Mouse (Mus musculus) limb, embryonic 14.5 days (tissue): ENCODE measurements around the gene Strn. TPM values are rescaled to one million over a fixed set of nuclear protein-coding genes. Genes with fewer than 3 reads are reported as not detected.

Experiments
- ATAC-seq: fragments of 200-750 bp; cut with Nextera tagmentation; 2 replicates; pipeline ENCODE4 v1.8.0; 2017; ENCODE audit warnings: low read depth, moderate number of reproducible peaks, moderate TSS enrichment; ENCODE audit not compliant: low FRiP score
- DNase-seq: peaks from one replicate; pipeline ENCODE4 v3.0.0-alpha.2; 2015; ENCODE audit warnings: low spot score
- H3K27ac ChIP-seq: fragments of 300-500 bp; sonication (generic); replicated peaks from 2 replicates; pipeline ENCODE4 v1.5.1; 2014; ENCODE audit warnings: low read depth, mild to moderate bottlenecking, low read length, moderate library complexity, mixed read lengths
- H3K27me3 ChIP-seq: fragments of 300-500 bp; sonication (generic); 2 replicates; pipeline ENCODE4 v1.6.1; 2014; ENCODE audit warnings: low read length, mixed read lengths; ENCODE audit not compliant: control insufficient read depth, insufficient read depth
- H3K36me3 ChIP-seq: fragments of 300-500 bp; sonication (generic); 2 replicates; pipeline ENCODE4 v1.6.1; 2014; ENCODE audit warnings: mild to moderate bottlenecking, low read length, moderate library complexity, mixed read lengths; ENCODE audit not compliant: control insufficient read depth, insufficient read depth
- H3K4me1 ChIP-seq: fragments of 300-500 bp; sonication (generic); 2 replicates; pipeline ENCODE4 v1.6.1; 2014; ENCODE audit warnings: antibody characterized with exemption, low read length, mixed read lengths; ENCODE audit not compliant: control insufficient read depth, insufficient read depth
- H3K4me2 ChIP-seq: fragments of 300-500 bp; sonication (generic); replicated peaks from 2 replicates; pipeline ENCODE4 v1.6.1; 2014; ENCODE audit warnings: low read depth, mild to moderate bottlenecking, low read length, moderate library complexity; ENCODE audit not compliant: severe bottlenecking
- H3K4me3 ChIP-seq: fragments of 300-500 bp; sonication (generic); replicated peaks from 2 replicates; pipeline ENCODE4 v1.5.1; 2014; ENCODE audit warnings: low read length
- H3K9ac ChIP-seq: fragments of 300-500 bp; sonication (generic); 2 replicates; pipeline ENCODE4 v1.6.1; 2014; ENCODE audit warnings: mild to moderate bottlenecking, low read depth, low read length, moderate library complexity; ENCODE audit not compliant: severe bottlenecking
- H3K9me3 ChIP-seq: fragments of 300-500 bp; sonication (generic); 2 replicates; pipeline ENCODE4 v1.6.1; 2016; ENCODE audit warnings: low read length; ENCODE audit not compliant: control insufficient read depth
- POLR2A ChIP-seq: fragments of 200-500 bp; IDR thresholded peaks from 2 replicates; pipeline ENCODE4 v1.8.0; 2012; ENCODE audit warnings: inconsistent platforms, mild to moderate bottlenecking, moderate library complexity, borderline replicate concordance; ENCODE audit not compliant: insufficient read depth, insufficient read length; ENCODE audit errors: extremely low read depth
- WGBS: fragments of 180-500 bp; shearing (Covaris S2); extraction: QIAGEN DNeasy Blood & Tissue Kit; methylation state at CpG from one replicate; pipeline ENCODE4 v1.1.7; 2014; 5-methylcytosine and 5-hydroxymethylcytosine counted together
- polyA plus RNA-seq, 2 experiments: library from polyadenylated mRNA; depleted of rRNA in 1 of 2; stranded (reverse) in 1 of 2; unstranded in 1 of 2; fragments of >200 nt; fragmentation: Nextera tagmentation in 1 of 2; extraction: Ambion mirVana in 1 of 2; gene quantifications; 2 replicates each; pipeline versions ENCODE4 v1.2.1 to v1.2.3; 2012 to 2014

Gene Strn
- polyA plus RNA-seq (2012; rRNA removed) = 8.5 TPM in 2 replicates
- polyA plus RNA-seq (2014; fragmentation: Nextera tagmentation; extraction: Ambion mirVana) = 7.1 and 7.2 TPM in 2 replicates

DNA sequence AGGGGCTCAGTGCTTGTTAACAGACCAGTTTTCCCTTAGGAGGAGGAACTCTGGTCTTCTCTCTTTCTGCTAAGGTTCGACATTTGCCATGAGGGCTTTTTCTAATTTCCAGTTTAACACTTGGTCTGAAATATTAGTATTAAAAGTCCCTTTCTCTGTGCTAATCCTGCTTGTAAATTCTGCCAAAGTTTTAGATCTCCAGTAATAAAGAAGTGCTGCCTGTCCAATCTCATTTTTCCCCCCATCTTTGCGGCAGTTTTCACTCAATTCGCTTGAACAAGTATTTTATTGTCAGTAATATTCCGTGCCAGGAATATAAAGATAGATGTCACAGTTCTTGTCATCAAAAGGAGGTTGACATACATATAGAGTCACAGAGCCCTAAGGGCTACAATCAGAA, at the start of gene Strn:
Gene Strn, minus strand, starts transcription at position 101 of the 400 bp plus-strand sequence.
- Histone ChIP-seq H3K9me3 (no peaks in the 10 kb centered on the region), H3K4me2 (peak within 1 kb of the TSS; percentile 80), H3K27ac (peak within 1 kb of the TSS; percentile 85), H3K36me3 (no peaks in the 10 kb centered on the region), H3K4me3 (peak within 1 kb of the TSS; percentile 99), H3K9ac (peak within 1 kb of the TSS; percentile 92), H3K4me1 (peaks cover 11% of the 10 kb centered on the region), H3K27me3 (no peaks in the 10 kb centered on the region)
- no peak for TF ChIP-seq POLR2A
- ATAC-seq (no peak), DNase-seq (no peak)
- WGBS = 32% methylated on average over 4 of the region's 4 CpGs

DNA sequence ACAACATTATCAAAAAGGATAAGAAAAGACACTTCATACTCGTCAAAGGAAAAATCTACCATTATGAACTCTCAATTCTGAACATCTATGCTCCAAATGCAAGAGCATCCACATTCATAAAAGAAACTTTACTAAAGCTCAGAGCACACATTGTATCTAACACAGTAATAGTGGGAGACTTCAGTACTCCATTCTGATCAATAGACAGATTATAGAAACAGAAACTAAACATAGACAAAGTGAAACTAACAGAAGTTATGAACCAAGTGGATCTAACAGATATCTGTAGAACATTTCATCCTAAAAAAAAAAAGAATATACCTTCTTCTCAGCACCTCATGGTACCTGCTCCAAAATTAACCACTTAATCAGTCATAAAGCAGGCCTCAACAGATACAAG, 41.8 kb upstream of the Strn start:
- H3K27ac ChIP-seq = no peak overlapping the region
- no peak overlapping the region for H3K9ac ChIP-seq
- DNase-seq (no peak), ATAC-seq (no peak)
- H3K4me3 ChIP-seq = no peak overlapping the region
- H3K36me3 ChIP-seq = peaks cover 20% of the 10 kb centered on the region
- H3K4me2 ChIP-seq = no peak overlapping the region
- H3K4me1 ChIP-seq = no peaks in the 10 kb centered on the region
- no peaks in the 10 kb centered on the region for H3K27me3 ChIP-seq
- no peaks in the 10 kb centered on the region for H3K9me3 ChIP-seq
- TF ChIP-seq POLR2A = no peak
- 95% methylated on average over 1 of the region's 1 CpGs for WGBS

DNA sequence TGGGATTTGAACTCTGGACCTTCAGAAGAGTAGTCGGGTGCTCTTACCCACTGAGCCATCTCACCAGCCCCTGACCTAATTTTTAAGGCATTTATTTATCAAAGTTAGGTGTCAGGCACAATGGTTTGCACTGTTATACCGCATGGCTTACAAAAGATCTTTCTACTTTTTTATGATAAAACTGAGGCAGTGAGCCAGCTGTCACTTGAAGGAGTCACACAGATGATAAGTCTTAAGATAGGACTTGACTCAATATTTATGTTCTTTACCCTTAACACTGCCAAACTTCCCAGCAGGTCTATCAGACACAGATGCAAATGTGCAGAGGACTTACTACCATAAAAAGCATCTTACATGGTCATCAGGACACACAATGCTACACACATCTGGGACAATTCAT, 35.3 kb upstream of the Strn start:
- Histone ChIP-seq H3K4me3 (no peak overlapping the region), H3K27me3 (no peaks in the 10 kb centered on the region), H3K4me2 (no peak overlapping the region), H3K9ac (no peak overlapping the region), H3K9me3 (no peaks in the 10 kb centered on the region), H3K27ac (no peak overlapping the region), H3K36me3 (peaks cover 47% of the 10 kb centered on the region), H3K4me1 (no peaks in the 10 kb centered on the region)
- 87% methylated on average over 2 of the region's 2 CpGs for WGBS
- ATAC-seq = no peak
- DNase-seq = no peak
- no peak for TF ChIP-seq POLR2A

DNA sequence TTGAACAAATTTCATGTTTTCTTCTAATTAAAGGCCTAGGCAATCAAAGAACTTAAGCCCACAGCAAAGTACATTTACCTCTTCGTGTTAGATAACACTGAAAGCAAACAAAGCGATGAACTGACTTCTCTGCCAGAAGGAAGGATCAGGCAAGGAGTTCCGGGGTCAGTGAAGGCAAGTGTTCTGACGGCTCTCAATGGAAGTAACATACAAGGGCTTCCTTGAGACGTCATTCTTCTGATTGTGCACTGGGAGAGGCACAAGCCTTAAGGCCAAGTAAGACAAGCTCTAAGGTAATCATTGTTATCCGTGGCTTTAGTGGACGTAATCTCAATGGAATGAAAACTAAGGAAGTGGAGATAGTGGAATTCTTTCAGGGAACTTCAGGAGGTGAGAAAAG, 33.9 kb upstream of the Strn start:
- no peak for TF ChIP-seq POLR2A
- H3K4me1 ChIP-seq = no peaks in the 10 kb centered on the region
- H3K27ac ChIP-seq = no peak overlapping the region
- H3K4me3 ChIP-seq = no peak overlapping the region
- ATAC-seq = no peak
- no peaks in the 10 kb centered on the region for H3K9me3 ChIP-seq
- DNase-seq = no peak
- no peak overlapping the region for H3K9ac ChIP-seq
- WGBS = 74% methylated on average over 7 of the region's 7 CpGs
- no peaks in the 10 kb centered on the region for H3K27me3 ChIP-seq
- peaks cover 50% of the 10 kb centered on the region for H3K36me3 ChIP-seq
- no peak overlapping the region for H3K4me2 ChIP-seq

DNA sequence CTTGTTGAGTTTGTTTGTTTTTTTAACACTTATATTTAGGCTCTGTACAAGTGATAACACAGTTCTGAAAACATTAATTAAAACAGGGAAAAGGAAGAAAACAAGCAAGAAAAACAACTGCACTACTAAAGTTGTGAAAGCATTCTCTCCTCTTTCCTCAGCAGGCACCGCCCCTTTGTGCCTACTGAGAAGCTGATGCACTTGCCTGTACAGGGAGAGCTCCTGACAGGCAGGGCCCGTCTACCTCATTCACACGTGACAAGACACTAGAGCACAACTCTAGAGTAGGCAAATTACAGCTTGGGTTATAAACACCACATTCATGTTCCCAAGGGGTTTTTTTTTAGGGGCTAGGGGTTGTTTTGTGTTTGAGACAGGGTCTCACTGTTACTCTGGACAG, 32.3 kb upstream of the Strn start:
- Histone ChIP-seq H3K36me3 (peaks cover 60% of the 10 kb centered on the region), H3K27ac (no peak overlapping the region), H3K4me1 (no peaks in the 10 kb centered on the region), H3K4me3 (no peak overlapping the region), H3K9me3 (no peaks in the 10 kb centered on the region), H3K27me3 (no peaks in the 10 kb centered on the region), H3K4me2 (no peak overlapping the region), H3K9ac (no peak overlapping the region)
- WGBS = 73% methylated on average over 3 of the region's 3 CpGs
- DNase-seq (no peak), ATAC-seq (no peak)
- TF ChIP-seq POLR2A = no peak

DNA sequence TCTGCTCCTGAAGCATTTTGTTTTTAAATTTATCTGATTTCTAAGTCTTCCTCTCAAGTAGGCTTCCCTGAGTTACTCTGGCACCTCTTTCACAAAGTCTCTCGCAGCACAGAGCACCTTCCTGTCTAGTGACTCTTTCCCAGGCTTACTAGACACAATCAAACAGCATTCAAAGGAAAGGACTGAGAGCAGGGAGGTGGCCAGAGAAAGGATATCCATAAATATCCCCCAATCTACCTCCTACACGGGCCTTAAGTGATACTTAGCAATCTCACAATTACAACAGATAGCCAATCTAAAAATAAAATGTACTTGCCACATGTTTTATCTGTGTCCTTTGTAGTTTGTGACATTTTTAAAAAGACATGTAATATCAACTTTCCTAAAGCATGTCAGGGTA, 31.9 kb upstream of the Strn start:
- Histone ChIP-seq H3K4me1 (no peaks in the 10 kb centered on the region), H3K4me2 (no peak overlapping the region), H3K9me3 (no peaks in the 10 kb centered on the region), H3K27ac (no peak overlapping the region), H3K36me3 (peaks cover 64% of the 10 kb centered on the region), H3K4me3 (no peak overlapping the region), H3K9ac (no peak overlapping the region), H3K27me3 (no peaks in the 10 kb centered on the region)
- WGBS = 82% methylated on average over 2 of the region's 2 CpGs
- no peak for TF ChIP-seq POLR2A
- DNase-seq = no peak
- ATAC-seq = no peak
